Comparison of ENCODE assay signal across 8 mouse cellular contexts in the genomic region with DNA sequence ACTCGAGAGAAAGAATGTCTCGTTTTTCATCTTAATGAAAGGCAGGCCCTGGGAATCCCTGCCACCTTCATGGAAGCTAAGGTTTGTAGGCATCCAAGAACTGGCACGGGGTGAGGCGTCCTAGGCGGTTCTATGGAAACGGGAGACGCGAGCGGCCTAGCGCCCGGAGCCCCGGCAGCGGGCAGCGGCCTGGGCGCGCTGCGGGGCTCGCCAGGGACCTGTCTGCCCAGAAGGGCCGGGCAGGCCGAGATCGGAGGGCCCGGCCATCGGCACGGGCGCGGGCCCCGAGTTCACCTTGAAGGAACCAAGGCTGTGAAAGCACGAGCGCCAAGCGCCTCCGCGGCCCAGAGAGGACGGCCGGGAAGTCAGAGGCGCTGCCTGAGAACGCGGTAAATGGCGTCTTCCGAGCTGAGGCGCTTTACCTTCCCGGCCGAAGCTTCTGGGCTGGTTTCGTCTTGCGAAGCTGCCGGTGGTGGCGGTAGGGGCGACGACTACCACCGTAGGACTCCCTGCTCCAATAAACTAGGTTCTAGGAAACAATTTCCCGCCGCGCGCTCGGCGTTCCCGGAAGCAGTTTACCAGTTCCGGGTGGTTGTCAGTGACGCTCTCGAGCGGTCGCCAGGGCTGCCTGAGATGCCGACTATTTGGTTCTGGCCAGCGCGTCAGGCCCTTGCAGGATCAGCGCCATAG. TPM values are rescaled to one million over a fixed set of nuclear protein-coding genes. Genes with fewer than 3 reads are reported as not detected.
DNase-seq lines count a peak whose midpoint lies in the region; ATAC-seq and TF ChIP-seq lines count a peak whose summit lies in the region.

Gene Slf1, minus strand, starts transcription at position 543 of the 690 bp plus-strand sequence.
Gene 2210408I21Rik, plus strand, starts transcription at position 610 of the 690 bp plus-strand sequence.

- peak within 1 kb of the TSS; percentile 90 for H3K9ac ChIP-seq in heart, embryonic 11.5 days (ENCODE audit: low read depth, low read length)
- H3K9ac ChIP-seq in kidney, embryonic 16.5 days (replicated peaks; ENCODE audit: low read length), result peak within 1 kb of the TSS; percentile 98
- peak within 1 kb of the TSS; percentile 85 for H3K9ac ChIP-seq in liver, adult 2 months (ENCODE audit: low read depth, low read length)

- no peak for TF ChIP-seq CTCF in liver, adult 2 months (IDR thresholded peaks at IDR 0.05; ENCODE audit: low read depth, low read length)

- H3K27me3 ChIP-seq in heart, embryonic 11.5 days (ENCODE audit: control insufficient read depth, insufficient read depth, low read length), result no peaks in the 10 kb centered on the region
- no peaks in the 10 kb centered on the region for H3K27me3 ChIP-seq in kidney, embryonic 16.5 days (ENCODE audit: insufficient read depth, low read length)
- no peaks in the 10 kb centered on the region for H3K27me3 ChIP-seq in liver, adult 2 months (ENCODE audit: control insufficient read depth, insufficient read depth, low read length)
- H3K27me3 ChIP-seq in myocyte (ENCODE audit: control insufficient read depth, insufficient read depth, insufficient read length), result no peaks in the 10 kb centered on the region
- no peaks in the 10 kb centered on the region for H3K27me3 ChIP-seq in splenic B cell, adult 2 months (ENCODE audit: control insufficient read depth, insufficient read depth, low read length, poor library complexity, severe bottlenecking)

- H3K27ac ChIP-seq in heart, embryonic 11.5 days (ENCODE audit: low read depth, low read length), result peak within 1 kb of the TSS; percentile 91
- H3K27ac ChIP-seq in kidney, embryonic 16.5 days (ENCODE audit: low read length), result peak within 1 kb of the TSS; percentile 96
- no peak within 1 kb of the TSS; the same call in 1 of the 2 replicates for H3K27ac ChIP-seq in liver, adult 2 months (replicated peaks; ENCODE audit: insufficient read depth, low read depth, low read length)

- peak; percentile 83 to 85 for DNase-seq in B cell, adult 2 months
- peak; percentile 95 for DNase-seq in brain, adult 2 months (ENCODE audit: low read depth, low spot score)
- peak; percentile 72 for DNase-seq in liver, adult 2 months (ENCODE audit: extremely low read depth, low read depth, low spot score)
- peak; percentile 82 for DNase-seq in splenic B cell, adult 2 months (ENCODE audit: low read depth, low spot score)

- ATAC-seq in erythroblast, adult 5-6 weeks (replicated peaks; ENCODE audit: low FRiP score, poor library complexity, severe bottlenecking), result peak; percentile 97
- ATAC-seq in heart, embryonic 11.5 days (replicated peaks; ENCODE audit: insufficient number of reproducible peaks, low FRiP score, low TSS enrichment), result peak; percentile 92
- ATAC-seq in kidney, embryonic 16.5 days (ENCODE audit: low FRiP score, low TSS enrichment), result peak; percentile 99

- TF ChIP-seq POLR2A in liver, adult 2 months (IDR thresholded peaks at IDR 0.05; ENCODE audit: extremely low read depth, insufficient read depth, low read length), result 0 out of 2 replicates have a peak, but pooled peaks have one; percentile 22
- TF ChIP-seq POLR2A in myocyte (IDR thresholded peaks at IDR 0.05; ENCODE audit: insufficient read length, low read depth), result no peak

- H3K4me2 ChIP-seq in heart, embryonic 11.5 days, result peak within 1 kb of the TSS; percentile 71
- H3K4me2 ChIP-seq in kidney, embryonic 16.5 days (replicated peaks; ENCODE audit: low read depth, low read length), result peak within 1 kb of the TSS; percentile 70
- peak within 1 kb of the TSS; percentile 79 for H3K4me2 ChIP-seq in myocyte (ENCODE audit: low read depth)

- no peaks in the 10 kb centered on the region for H3K4me1 ChIP-seq in heart, embryonic 11.5 days (ENCODE audit: control insufficient read depth, insufficient read depth, low read length)
- H3K4me1 ChIP-seq in kidney, embryonic 16.5 days (ENCODE audit: insufficient read depth, low read length), result peaks cover 6% of the 10 kb centered on the region
- H3K4me1 ChIP-seq in liver, adult 2 months (ENCODE audit: control insufficient read depth, insufficient read depth, low read length), result no peaks in the 10 kb centered on the region; the same call in 1 of the 2 replicates

- H3K79me2 ChIP-seq in liver, adult 2 months (ENCODE audit: control insufficient read depth, insufficient read depth, low read length), result no peaks in the 10 kb centered on the region; the same call in 1 of the 2 replicates
- peaks cover 28% of the 10 kb centered on the region for H3K79me2 ChIP-seq in myocyte (ENCODE audit: control insufficient read depth, insufficient read depth)

- peak within 1 kb of the TSS; percentile 43 for H3ac ChIP-seq in myocyte (ENCODE audit: control insufficient read depth, insufficient read length)

- peak within 1 kb of the TSS; percentile 97 for H3K4me3 ChIP-seq in heart, embryonic 11.5 days (ENCODE audit: low read depth, low read length)
- H3K4me3 ChIP-seq in kidney, embryonic 16.5 days (ENCODE audit: low read length), result peak within 1 kb of the TSS; percentile 98
- H3K4me3 ChIP-seq in liver, adult 2 months (ENCODE audit: insufficient read depth, low read depth, low read length), result peak within 1 kb of the TSS; percentile 94
- H3K4me3 ChIP-seq in myocyte, result peak within 1 kb of the TSS; percentile 76

- no peaks in the 10 kb centered on the region for H3K9me3 ChIP-seq in heart, embryonic 11.5 days (replicated peaks; ENCODE audit: control insufficient read depth, low read length)
- no peaks in the 10 kb centered on the region for H3K9me3 ChIP-seq in kidney, embryonic 16.5 days (ENCODE audit: low read length)

- WGBS in heart, embryonic 11.5 days (ENCODE audit: insufficient replicate concordance), result under 1% methylated on average over 65 of the region's 65 CpGs
- under 1% methylated on average over 65 of the region's 65 CpGs for WGBS in kidney, embryonic 16.5 days
- WGBS in liver, adult 2 months, result under 1% methylated on average over 65 of the region's 65 CpGs

- no peaks in the 10 kb centered on the region for H3K36me3 ChIP-seq in heart, embryonic 11.5 days (ENCODE audit: control insufficient read depth, insufficient read depth, low read length)
- H3K36me3 ChIP-seq in kidney, embryonic 16.5 days (ENCODE audit: insufficient read depth, low read length), result no peaks in the 10 kb centered on the region
- no peaks in the 10 kb centered on the region for H3K36me3 ChIP-seq in liver, adult 2 months (ENCODE audit: control insufficient read depth, insufficient read depth, low read length)
- no peaks in the 10 kb centered on the region for H3K36me3 ChIP-seq in myocyte (ENCODE audit: control insufficient read depth, insufficient read depth)
- no peaks in the 10 kb centered on the region for H3K36me3 ChIP-seq in splenic B cell, adult 2 months (ENCODE audit: control insufficient read depth, insufficient read depth, low read length, poor library complexity, severe bottlenecking)

TF ChIP-seq in myocyte, 11 proteins besides CTCF, POLR2A, EP300 and RAD21:
- TF ChIP-seq E2F4 (IDR thresholded peaks at IDR 0.05; ENCODE audit: insufficient read depth), result peak; percentile 98
- no peak for TF ChIP-seq USF1 (IDR thresholded peaks at IDR 0.05; ENCODE audit: low read depth)

RNA-seq across cellular contexts. Expression of gene Slf1, which starts in this region (rescaled TPM):
- 8.2 and 9.4 TPM in 2 replicates for total RNA-seq in erythroblast, adult 5-6 weeks (2015; ENCODE audit: low replicate concordance)
- total RNA-seq in erythroblast, adult 5-6 weeks (2017; ENCODE audit: low replicate concordance), result 12.8 and 14.2 TPM in 2 replicates
- polyA plus RNA-seq in heart, embryonic 11.5 days (2014; fragmentation: Nextera tagmentation; extraction: Ambion mirVana), result 27.9 and 31.8 TPM in 2 replicates
- 28.7 and 32.7 TPM in 2 replicates for polyA plus RNA-seq in kidney, embryonic 16.5 days (2015; fragmentation: Nextera tagmentation; extraction: Ambion mirVana)
- total RNA-seq in liver, adult 2 months (2014; rRNA removed), result 4.6 and 5.4 TPM in 2 replicates
- 1.1 TPM in 2 replicates for polyA plus RNA-seq in liver, adult 2 months (2012; rRNA removed)
- 3.2 TPM for polyA plus RNA-seq in myocyte (2012; fragmentation: generic; extraction: Trizol)

RNA-seq across cellular contexts. Expression of gene 2210408I21Rik, which starts in this region (rescaled TPM):
- 3.1 TPM in 1 of 2 replicates, not detected in the other for total RNA-seq in erythroblast, adult 5-6 weeks (2015; ENCODE audit: low replicate concordance)
- 0.28 and 0.51 TPM in 2 replicates for total RNA-seq in erythroblast, adult 5-6 weeks (2017; ENCODE audit: low replicate concordance)
- 4.9 and 7.0 TPM in 2 replicates for polyA plus RNA-seq in heart, embryonic 11.5 days (2014; fragmentation: Nextera tagmentation; extraction: Ambion mirVana)
- 9.0 and 9.4 TPM in 2 replicates for polyA plus RNA-seq in kidney, embryonic 16.5 days (2015; fragmentation: Nextera tagmentation; extraction: Ambion mirVana)
- total RNA-seq in liver, adult 2 months (2014; rRNA removed), result 2.8 and 3.0 TPM in 2 replicates
- 0.34 and 0.55 TPM in 2 replicates for polyA plus RNA-seq in liver, adult 2 months (2012; rRNA removed)
- 1.7 TPM for polyA plus RNA-seq in myocyte (2012; fragmentation: generic; extraction: Trizol)
